Mouse (Mus musculus) B cell, adult 2 months (primary cell): Measurements from ENCODE around the gene Cebpg.

Source experiments
- DNase-seq, 2 experiments: peaks; one replicate each; pipeline ENCODE4 v3.0.0; 2022

Cebpg gene

DNA sequence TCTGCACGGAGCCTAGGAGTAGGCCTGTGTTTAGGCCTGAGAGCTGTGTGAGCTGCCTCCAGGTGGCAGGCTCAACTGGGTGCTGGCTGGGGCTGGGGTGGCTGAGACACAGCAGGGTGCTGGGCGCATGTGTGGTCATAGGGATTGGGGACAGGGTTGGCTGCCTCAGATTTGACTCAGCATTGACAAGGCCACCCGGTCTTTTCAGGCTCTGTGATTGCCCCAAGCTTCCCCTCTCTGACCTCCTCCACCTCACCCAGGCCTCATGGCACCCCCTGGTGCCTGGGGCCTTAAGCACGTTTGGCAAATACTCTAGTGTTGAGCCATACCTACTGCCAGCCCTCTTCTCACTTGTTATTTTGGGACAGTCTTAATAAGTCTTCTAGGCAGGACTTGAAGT lies 33.1 kb downstream of the Cebpg start:
- DNase-seq = no peak

DNA sequence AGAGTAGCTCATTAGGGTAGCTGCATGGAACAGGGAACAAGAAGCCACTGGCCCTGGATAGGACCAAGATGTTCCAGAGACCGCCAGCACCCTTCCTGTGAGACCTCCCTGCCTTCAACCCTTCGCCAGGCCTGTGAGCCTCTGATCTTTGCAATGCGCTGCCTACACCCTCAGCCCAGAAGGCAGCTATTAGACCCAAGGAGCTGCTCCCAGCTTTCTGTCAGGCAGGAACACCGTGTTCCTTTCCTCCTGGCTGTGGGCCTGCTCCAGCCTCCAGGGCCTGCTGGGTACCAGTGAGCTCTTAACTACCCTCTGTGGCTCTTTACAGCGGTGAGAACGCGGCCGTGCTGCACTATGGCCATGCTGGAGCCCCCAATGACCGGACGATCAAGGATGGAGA lies 35.0 kb downstream of the Cebpg start:
- no peak for DNase-seq

DNA sequence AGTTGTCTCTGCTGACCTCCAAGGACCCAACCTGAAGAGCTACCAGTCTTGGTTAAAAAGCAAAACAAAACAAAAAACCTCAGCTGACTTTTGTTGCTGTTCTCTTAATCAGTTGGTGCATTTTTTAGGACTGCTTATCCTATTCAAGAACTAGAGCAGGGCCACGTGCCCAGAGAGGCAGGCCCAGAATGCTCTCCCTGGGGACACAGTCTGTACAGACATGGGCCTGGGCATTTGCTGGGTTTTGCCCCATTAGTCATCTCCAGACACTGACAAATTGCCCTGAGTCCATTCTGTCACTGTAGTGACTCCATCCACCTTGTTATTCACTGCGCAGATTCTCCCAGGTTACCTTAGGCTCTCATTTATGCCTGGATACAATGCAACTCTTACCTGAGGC lies 41.1 kb downstream of the Cebpg start:
- DNase-seq = no peak

DNA sequence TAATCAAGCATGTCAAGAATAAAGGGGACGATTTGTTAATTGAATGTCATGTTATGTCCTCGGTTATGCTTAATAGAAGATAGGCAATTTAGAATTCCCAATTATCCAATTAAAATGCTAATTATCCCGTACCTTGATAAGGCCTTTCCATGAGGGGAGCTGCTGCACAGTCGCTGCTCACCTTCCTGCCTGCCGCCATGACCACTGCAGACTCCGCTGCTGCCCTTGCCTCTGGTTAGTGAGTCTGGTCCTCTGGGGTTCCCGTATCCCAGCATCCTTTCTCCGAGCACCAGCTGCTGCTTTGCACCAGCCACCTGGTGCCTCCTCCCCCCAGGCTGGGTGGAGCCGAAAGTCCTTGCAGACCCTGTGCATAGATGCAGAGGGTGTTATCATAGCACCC lies 43.1 kb downstream of the Cebpg start:
- DNase-seq = no peak

DNA sequence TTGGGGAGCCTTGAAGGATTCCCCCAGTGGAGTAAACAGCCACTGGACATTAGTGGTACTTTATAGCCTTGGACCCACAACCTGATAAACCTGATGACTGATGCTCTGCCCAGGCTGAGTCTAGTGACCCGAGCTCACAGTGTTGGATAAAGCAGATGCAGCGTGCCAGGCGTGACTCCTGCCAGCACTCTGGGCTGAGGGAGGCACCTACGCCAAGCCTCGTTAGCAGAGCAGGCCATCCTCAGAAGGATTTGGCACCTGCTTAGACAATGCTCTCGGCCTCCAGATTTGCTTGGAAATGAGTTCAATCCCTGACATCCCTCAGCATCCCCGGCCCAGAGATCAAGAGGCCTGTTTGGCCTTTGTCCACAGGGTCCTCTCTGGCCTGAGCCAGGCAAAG lies 49.7 kb downstream of the Cebpg start:
- no peak for DNase-seq

DNA sequence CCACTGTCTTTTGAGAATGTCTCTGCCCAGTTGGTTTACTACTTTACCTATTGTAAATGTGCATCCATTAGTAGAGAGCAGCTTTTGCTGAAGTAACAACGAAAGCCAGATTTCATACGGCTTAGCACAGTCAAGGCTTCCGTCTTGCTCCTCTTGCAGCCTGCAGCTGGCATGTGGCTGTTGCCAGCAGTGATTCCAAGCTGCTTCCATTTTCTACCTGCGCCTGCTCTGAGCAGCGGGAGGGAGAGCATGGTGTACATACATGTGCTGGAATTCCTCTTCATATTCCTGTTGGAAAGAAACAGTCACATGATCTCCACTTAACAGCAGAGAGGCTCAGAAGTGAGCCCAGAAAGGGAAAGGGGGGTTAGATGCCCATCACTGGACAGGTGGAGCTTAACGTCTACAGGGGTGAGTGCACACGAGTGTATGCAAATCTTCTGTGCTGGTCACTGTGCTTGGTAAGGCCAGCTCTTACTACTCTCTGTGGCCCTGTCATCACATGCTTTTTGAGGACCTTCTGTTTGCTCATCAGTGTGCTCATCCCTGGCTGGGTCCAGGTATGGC lies 53.1 kb downstream of the Cebpg start:
- DNase-seq = no peak

DNA sequence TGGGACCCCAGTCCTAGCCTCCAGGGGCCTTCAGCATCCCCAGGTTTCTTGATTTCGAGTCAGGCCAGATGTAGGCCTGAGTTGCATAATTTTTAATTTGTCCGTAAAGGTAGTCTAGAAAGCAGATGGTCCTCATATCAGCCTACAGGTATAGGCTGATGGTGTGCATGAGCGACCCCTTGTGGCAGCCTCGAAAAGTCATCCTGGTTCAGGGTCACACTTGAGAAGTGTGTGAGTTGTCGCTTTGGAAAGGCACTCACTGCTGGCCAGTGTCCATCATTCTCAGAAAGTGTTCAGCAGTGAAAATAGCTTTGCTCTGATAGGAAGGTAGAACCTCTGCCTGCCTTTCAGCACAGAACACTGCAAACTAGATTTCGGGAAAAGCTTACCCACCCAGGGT lies 55.5 kb downstream of the Cebpg start:
- DNase-seq = peak; percentile 55 to 56
